Mouse (Mus musculus): ENCODE data around the gene Acyp1.

- TF ChIP-seq CTCF (IDR thresholded peaks at IDR 0.05; ENCODE audit: low read depth), result no peak
- TF ChIP-seq EP300 (IDR thresholded peaks at IDR 0.05; ENCODE audit: low read depth), result no peak
Measured at GRCm38 (mm10) chr12:85290633-85291032, 2.4 kb upstream of the Acyp1 start.

All from liver, embryonic 14.5 days (tissue).